Mouse (Mus musculus) MEL (cell line): ENCODE measurements around the gene Dpf3. TPM values are rescaled to one million over a fixed set of nuclear protein-coding genes. Genes with fewer than 3 reads are reported as not detected.

Experiments used
- DNase-seq: peaks from one replicate; pipeline ENCODE4 v3.0.0; 2011; ENCODE audit warnings: low read depth, low spot score
- H3K27ac ChIP-seq: 2 replicates; pipeline ENCODE4 v1.5.1; 2012; ENCODE audit warnings: low read depth, mild to moderate bottlenecking, control low read depth, low read length, moderate library complexity; ENCODE audit not compliant: control insufficient read depth
- H3K27me3 ChIP-seq, 2 experiments: fragments of 150-350 bp in 1 of 2; sonication (generic) in 1 of 2; 2 replicates each; pipeline ENCODE4 v1.6.1; 2012; ENCODE audit warnings: low read length in 2 of 2, mild to moderate bottlenecking in 2 of 2, improper control_type of control experiment in 1 of 2, moderate library complexity in 1 of 2; ENCODE audit not compliant: insufficient read depth in 2 of 2, control insufficient read depth in 1 of 2
- H3K36me3 ChIP-seq, 2 experiments: 2 replicates each; pipeline ENCODE4 v1.6.1; 2012 to 2014; ENCODE audit warnings: low read length in 2 of 2, improper control_type of control experiment in 1 of 2, inconsistent platforms in 1 of 2, mild to moderate bottlenecking in 1 of 2; ENCODE audit not compliant: insufficient read depth in 2 of 2, control insufficient read depth in 1 of 2
- H3K4me1 ChIP-seq, 2 experiments: fragments of 150-350 bp in 1 of 2; sonication (generic) in 1 of 2; 2 replicates each; pipeline ENCODE4 v1.6.1; 2012; ENCODE audit warnings: low read length in 2 of 2, improper control_type of control experiment in 1 of 2, mild to moderate bottlenecking in 1 of 2; ENCODE audit not compliant: insufficient read depth in 2 of 2, control insufficient read depth in 1 of 2
- H3K4me3 ChIP-seq, 2 experiments: fragments of 150-350 bp in 1 of 2; sonication (generic) in 1 of 2; 2 replicates each; pipeline ENCODE4 v1.5.1; 2012; ENCODE audit warnings: low read depth in 2 of 2, low read length in 2 of 2, mild to moderate bottlenecking in 2 of 2, moderate library complexity in 2 of 2, control low read depth in 1 of 2, improper control_type of control experiment in 1 of 2; ENCODE audit not compliant: control insufficient read depth in 1 of 2, insufficient read depth in 1 of 2
- H3K79me2 ChIP-seq: 2 replicates; pipeline ENCODE4 v1.6.1; 2012; ENCODE audit warnings: mild to moderate bottlenecking, low read length, moderate library complexity; ENCODE audit not compliant: control insufficient read depth, poor library complexity, insufficient read depth
- H3K9ac ChIP-seq: 2 replicates; pipeline ENCODE4 v1.6.1; 2012; ENCODE audit warnings: low read depth, mild to moderate bottlenecking, control low read depth, low read length, moderate library complexity; ENCODE audit not compliant: control insufficient read depth, poor library complexity, severe bottlenecking
- H3K9me3 ChIP-seq: fragments of 150-350 bp; sonication (generic); replicated peaks from 2 replicates; pipeline ENCODE4 v1.6.1; 2012; ENCODE audit warnings: mild to moderate bottlenecking, low read length, improper control_type of control experiment, moderate library complexity; ENCODE audit not compliant: insufficient read depth
- BHLHE40 ChIP-seq: IDR thresholded peaks from 2 replicates; pipeline ENCODE4 v1.6.1; 2012; ENCODE audit warnings: low read depth, mild to moderate bottlenecking, inconsistent platforms, low read length, improper control_type of control experiment, borderline replicate concordance
- CHD2 ChIP-seq: IDR thresholded peaks from 2 replicates; pipeline ENCODE4 v1.6.1; 2011; ENCODE audit warnings: low read length, improper control_type of control experiment
- CTCF ChIP-seq, 3 experiments: IDR thresholded peaks in 2 of 3; conservative IDR thresholded peaks in 1 of 3; 2 replicates each; pipeline ENCODE4 v1.5.1; 2011 to 2012; ENCODE audit warnings: low read length in 3 of 3, low read depth in 2 of 3, mild to moderate bottlenecking in 2 of 3, improper control_type of control experiment in 1 of 3, inconsistent platforms in 1 of 3, mixed read lengths in 1 of 3, moderate library complexity in 1 of 3; ENCODE audit not compliant: control insufficient read depth in 1 of 3, insufficient read depth in 1 of 3, poor library complexity in 1 of 3, severe bottlenecking in 1 of 3
- ELF1 ChIP-seq: IDR thresholded peaks from 2 replicates; pipeline ENCODE4 v1.6.1; 2014; ENCODE audit warnings: low read depth, mild to moderate bottlenecking, inconsistent platforms, low read length, improper control_type of control experiment, moderate library complexity
- EP300 ChIP-seq, 2 experiments: IDR thresholded peaks; 2 replicates each; pipeline ENCODE4 v1.6.1; 2011; ENCODE audit warnings: improper control_type of control experiment in 2 of 2, low read length in 2 of 2, low read depth in 1 of 2, mild to moderate bottlenecking in 1 of 2
- ETS1 ChIP-seq: IDR thresholded peaks from 2 replicates; pipeline ENCODE4 v1.6.1; 2012; ENCODE audit warnings: low read depth, mild to moderate bottlenecking, inconsistent platforms, low read length, improper control_type of control experiment, moderate library complexity
- GABPA ChIP-seq: IDR thresholded peaks from 2 replicates; pipeline ENCODE4 v1.6.1; 2012; ENCODE audit warnings: low read depth, mild to moderate bottlenecking, inconsistent platforms, low read length, improper control_type of control experiment, moderate library complexity
- GATA1 ChIP-seq: IDR thresholded peaks from 2 replicates; pipeline ENCODE4 v1.6.1; 2011; ENCODE audit warnings: low read depth, low read length, improper control_type of control experiment
- HCFC1 ChIP-seq: IDR thresholded peaks from 2 replicates; pipeline ENCODE4 v1.6.1; 2012; ENCODE audit warnings: low read depth, mild to moderate bottlenecking, inconsistent platforms, low read length, improper control_type of control experiment, moderate library complexity
- KAT2A ChIP-seq: conservative IDR thresholded peaks from 2 replicates; pipeline ENCODE4 v1.6.1; 2012; ENCODE audit warnings: low read depth, low read length, improper control_type of control experiment, inconsistent platforms
- MAFK ChIP-seq: IDR thresholded peaks from 2 replicates; pipeline ENCODE4 v1.6.1; 2011; ENCODE audit warnings: low read depth, mild to moderate bottlenecking, low read length, improper control_type of control experiment, borderline replicate concordance
- MAX ChIP-seq: IDR thresholded peaks from 2 replicates; pipeline ENCODE4 v1.6.1; 2011; ENCODE audit warnings: low read length, improper control_type of control experiment
- MAZ ChIP-seq: IDR thresholded peaks from 2 replicates; pipeline ENCODE4 v1.6.1; 2012; ENCODE audit warnings: low read depth, mild to moderate bottlenecking, inconsistent platforms, low read length, improper control_type of control experiment
- MEF2A ChIP-seq: IDR thresholded peaks from 2 replicates; pipeline ENCODE4 v1.6.1; 2014; ENCODE audit warnings: low read depth, mild to moderate bottlenecking, inconsistent platforms, low read length, improper control_type of control experiment; ENCODE audit not compliant: poor library complexity, insufficient replicate concordance, severe bottlenecking; ENCODE audit errors: extremely low read depth
- MXI1 ChIP-seq: IDR thresholded peaks from 2 replicates; pipeline ENCODE4 v1.6.1; 2011; ENCODE audit warnings: mild to moderate bottlenecking, low read depth, low read length, improper control_type of control experiment
- MYC ChIP-seq: IDR thresholded peaks from 2 replicates; pipeline ENCODE4 v1.6.1; 2011; ENCODE audit warnings: low read depth, mild to moderate bottlenecking, low read length, improper control_type of control experiment, moderate library complexity
- NELFE ChIP-seq: IDR thresholded peaks from 2 replicates; pipeline ENCODE4 v1.6.1; 2011; ENCODE audit warnings: low read depth, low read length, improper control_type of control experiment
- POLR2A ChIP-seq, 2 experiments: IDR thresholded peaks; 2 replicates each; pipeline ENCODE4 v1.6.1; 2011 to 2012; ENCODE audit warnings: low read length in 2 of 2, mild to moderate bottlenecking in 2 of 2, control low read depth in 1 of 2, improper control_type of control experiment in 1 of 2, low read depth in 1 of 2, moderate library complexity in 1 of 2; ENCODE audit not compliant: control insufficient read depth in 1 of 2, insufficient read depth in 1 of 2, poor library complexity in 1 of 2
- POLR2AphosphoS2 ChIP-seq: IDR thresholded peaks from 2 replicates; pipeline ENCODE4 v1.6.1; 2011; ENCODE audit warnings: low read length, improper control_type of control experiment
- POLR2AphosphoS5 ChIP-seq: IDR thresholded peaks from 2 replicates; pipeline ENCODE4 v1.6.1; 2012; ENCODE audit warnings: low read depth, borderline replicate concordance, mild to moderate bottlenecking, inconsistent platforms, low read length, moderate library complexity, mixed read lengths
- RAD21 ChIP-seq: IDR thresholded peaks from 2 replicates; pipeline ENCODE4 v1.6.1; 2011; ENCODE audit warnings: mild to moderate bottlenecking, low read depth, low read length, improper control_type of control experiment
- RCOR1 ChIP-seq: IDR thresholded peaks from 2 replicates; pipeline ENCODE4 v1.6.1; 2012; ENCODE audit warnings: low read depth, mild to moderate bottlenecking, inconsistent platforms, low read length, improper control_type of control experiment
- SMC3 ChIP-seq: IDR thresholded peaks from 2 replicates; pipeline ENCODE4 v1.6.1; 2011; ENCODE audit warnings: low read depth, low read length, improper control_type of control experiment
- TAL1 ChIP-seq: IDR thresholded peaks from 2 replicates; pipeline ENCODE4 v1.6.1; 2012; ENCODE audit warnings: mild to moderate bottlenecking, inconsistent platforms, low read length, moderate library complexity, mixed read lengths
- TBP ChIP-seq: IDR thresholded peaks from 2 replicates; pipeline ENCODE4 v1.8.0; 2011; ENCODE audit warnings: low read depth, low read length, improper control_type of control experiment
- TCF12 ChIP-seq: IDR thresholded peaks from 2 replicates; pipeline ENCODE4 v1.6.1; 2014; ENCODE audit warnings: low read depth, mild to moderate bottlenecking, inconsistent platforms, low read length, improper control_type of control experiment, moderate library complexity
- USF1 ChIP-seq: IDR thresholded peaks from 2 replicates; pipeline ENCODE4 v1.6.1; 2014; ENCODE audit warnings: low read depth, mild to moderate bottlenecking, inconsistent platforms, low read length, improper control_type of control experiment, moderate library complexity
- ZC3H11A ChIP-seq: IDR thresholded peaks from 2 replicates; pipeline ENCODE4 v1.6.1; 2012; ENCODE audit warnings: low read depth, mild to moderate bottlenecking, inconsistent platforms, low read length, improper control_type of control experiment
- ZKSCAN1 ChIP-seq: IDR thresholded peaks from 2 replicates; pipeline ENCODE4 v1.6.1; 2012; ENCODE audit warnings: low read depth, mild to moderate bottlenecking, inconsistent platforms, low read length, improper control_type of control experiment, moderate library complexity
- ZNF384 ChIP-seq: IDR thresholded peaks from 2 replicates; pipeline ENCODE4 v1.6.1; 2012; ENCODE audit warnings: low read depth, mild to moderate bottlenecking, inconsistent platforms, low read length, improper control_type of control experiment
- polyA plus RNA-seq, 2 experiments: library from polyadenylated mRNA; stranded (reverse) in 1 of 2; unstranded in 1 of 2; fragments of >175 nt in 1 of 2; fragments of >200 nt in 1 of 2; gene quantifications; 2 replicates each; pipeline versions ENCODE4 v1.2.1 to v1.2.4; 2012; ENCODE audit warnings: low replicate concordance in 2 of 2, low read depth in 1 of 2; ENCODE audit not compliant: insufficient read length in 2 of 2, insufficient read depth in 1 of 2, missing spikeins in 1 of 2
- total RNA-seq: library from RNA; depleted of rRNA; stranded (reverse); fragments of 300-350 nt; gene quantifications from 2 replicates; pipeline ENCODE4 v1.2.3, GENCODE M21; 2012

Dpf3 gene
- total and polyA plus RNA-seq, 3 experiments = 4.2 to 6.8 TPM; not detected in 1

DNA sequence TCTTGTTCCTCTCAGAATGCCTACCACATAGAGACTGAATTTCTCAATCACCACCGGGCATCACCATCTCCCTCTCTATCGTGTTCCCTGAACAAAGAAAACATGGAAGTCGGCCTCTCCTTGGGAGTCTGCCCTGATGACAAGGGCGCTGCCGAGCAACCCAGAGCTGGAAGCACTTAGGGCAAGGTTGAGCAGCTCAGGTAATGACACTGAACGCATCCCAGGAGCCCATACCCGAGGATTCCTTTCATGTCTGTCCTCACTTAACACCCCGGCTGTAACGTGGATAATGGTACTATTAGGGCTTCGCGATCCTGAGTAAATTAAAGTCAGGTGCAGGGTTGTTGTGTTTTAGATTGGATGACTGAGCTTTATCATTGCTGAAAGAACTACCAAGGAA lies 176.9 kb downstream of the Dpf3 start:
- H3K27ac ChIP-seq = no peak overlapping the region
- no peaks in the 10 kb centered on the region for H3K9me3 ChIP-seq
- H3K27me3 ChIP-seq = no peaks in the 10 kb centered on the region
- TF ChIP-seq ETS1 (no peak), NELFE (no peak), BHLHE40 (no peak), POLR2AphosphoS2 (no peak), RCOR1 (no peak), CHD2 (no peak), ZNF384 (no peak), CTCF (IDR thresholded peaks at IDR 0.05 in 2 of 3, conservative IDR thresholded peaks at IDR 0.05 in 1 of 3; ENCODE audit: control insufficient read depth in 1 of 3, insufficient read depth in 1 of 3, low read depth in 2 of 3, low read length in 3 of 3, poor library complexity in 1 of 3, severe bottlenecking in 1 of 3) (no peak), MAZ (no peak), ELF1 (no peak), MAFK (no peak), ZKSCAN1 (no peak), GABPA (no peak), MXI1 (no peak), KAT2A (no peak), TBP (no peak), POLR2AphosphoS5 (no peak)
- H3K9ac ChIP-seq = no peak overlapping the region
- no peak for DNase-seq
- peaks cover 6 to 21% of the 10 kb centered on the region in 2 experiments for H3K4me1 ChIP-seq
- H3K36me3 ChIP-seq = peaks cover 0 to 11% of the 10 kb centered on the region in 2 experiments; a peak in 2 of 4 replicates
- H3K4me3 ChIP-seq = no peak overlapping the region
- H3K79me2 ChIP-seq = no peaks in the 10 kb centered on the region

- peak overlapping the region; percentile 1 to 33; a peak in 3 of 4 replicates for H3K4me3 ChIP-seq
- DNase-seq = peak; percentile 90
- TF ChIP-seq POLR2A (IDR thresholded peaks at IDR 0.05; ENCODE audit: control insufficient read depth in 1 of 2, insufficient read depth in 1 of 2, low read depth in 1 of 2, low read length in 2 of 2, poor library complexity in 1 of 2) (0 out of 4 replicates have a peak, but pooled peaks of 1 of the 2 experiments have one; percentile 35), RCOR1 (peak; percentile 39; the same call in 1 of the 2 replicates), TAL1 (peak; percentile 96), MEF2A (peak; percentile 71; the same call in 1 of the 2 replicates), SMC3 (peak; percentile 24; the same call in 1 of the 2 replicates), GATA1 (peak; percentile 77), POLR2AphosphoS2 (no peak), TCF12 (peak; percentile 92), MAZ (0 out of 2 replicates have a peak, but pooled peaks have one; percentile 52), MYC (no peak), ETS1 (peak; percentile 35; the same call in 1 of the 2 replicates), NELFE (peak; percentile 45; the same call in 1 of the 2 replicates), ZC3H11A (no peak), KAT2A (no peak), EP300 (IDR thresholded peaks at IDR 0.05; ENCODE audit: low read depth in 1 of 2, low read length in 2 of 2) (peak; percentile 86 to 87), RAD21 (no peak), USF1 (no peak), TBP (peak; percentile 43; the same call in 1 of the 2 replicates), HCFC1 (peak; percentile 52; the same call in 1 of the 2 replicates), MAX (no peak)
Measured at GRCm38 (mm10) chr12:83309031-83309804, 178.3 kb downstream of the Dpf3 start.

More at GRCm38 (mm10) chr12:83309031-83309804, 178.3 kb downstream of the Dpf3 start:
- Histone ChIP-seq H3K9me3 (no peaks in the 10 kb centered on the region), H3K4me1 (peaks cover 6 to 14% of the 10 kb centered on the region in 2 experiments), H3K9ac (peak overlapping the region; percentile 57), H3K79me2 (no peaks in the 10 kb centered on the region), H3K36me3 (peaks cover 0 to 9% of the 10 kb centered on the region in 2 experiments; a peak in 2 of 4 replicates), H3K27me3 (no peaks in the 10 kb centered on the region), H3K27ac (peak overlapping the region; percentile 79)
